Mouse (Mus musculus) MEL (cell line): ENCODE data around the gene Hoxc10. TPM values are rescaled to one million over a fixed set of nuclear protein-coding genes. Genes with fewer than 3 reads are reported as not detected.

Source experiments
- DNase-seq: peaks from one replicate; pipeline ENCODE4 v3.0.0; 2011; ENCODE audit warnings: low read depth, low spot score
- H3K27ac ChIP-seq: 2 replicates; pipeline ENCODE4 v1.5.1; 2012; ENCODE audit warnings: low read depth, mild to moderate bottlenecking, control low read depth, low read length, moderate library complexity; ENCODE audit not compliant: control insufficient read depth
- H3K27me3 ChIP-seq, 2 experiments: fragments of 150-350 bp in 1 of 2; sonication (generic) in 1 of 2; 2 replicates each; pipeline ENCODE4 v1.6.1; 2012; ENCODE audit warnings: low read length in 2 of 2, mild to moderate bottlenecking in 2 of 2, improper control_type of control experiment in 1 of 2, moderate library complexity in 1 of 2; ENCODE audit not compliant: insufficient read depth in 2 of 2, control insufficient read depth in 1 of 2
- H3K36me3 ChIP-seq, 2 experiments: 2 replicates each; pipeline ENCODE4 v1.6.1; 2012 to 2014; ENCODE audit warnings: low read length in 2 of 2, improper control_type of control experiment in 1 of 2, inconsistent platforms in 1 of 2, mild to moderate bottlenecking in 1 of 2; ENCODE audit not compliant: insufficient read depth in 2 of 2, control insufficient read depth in 1 of 2
- H3K4me1 ChIP-seq, 2 experiments: fragments of 150-350 bp in 1 of 2; sonication (generic) in 1 of 2; 2 replicates each; pipeline ENCODE4 v1.6.1; 2012; ENCODE audit warnings: low read length in 2 of 2, improper control_type of control experiment in 1 of 2, mild to moderate bottlenecking in 1 of 2; ENCODE audit not compliant: insufficient read depth in 2 of 2, control insufficient read depth in 1 of 2
- H3K4me3 ChIP-seq, 2 experiments: fragments of 150-350 bp in 1 of 2; sonication (generic) in 1 of 2; 2 replicates each; pipeline ENCODE4 v1.5.1; 2012; ENCODE audit warnings: low read depth in 2 of 2, low read length in 2 of 2, mild to moderate bottlenecking in 2 of 2, moderate library complexity in 2 of 2, control low read depth in 1 of 2, improper control_type of control experiment in 1 of 2; ENCODE audit not compliant: control insufficient read depth in 1 of 2, insufficient read depth in 1 of 2
- H3K79me2 ChIP-seq: 2 replicates; pipeline ENCODE4 v1.6.1; 2012; ENCODE audit warnings: mild to moderate bottlenecking, low read length, moderate library complexity; ENCODE audit not compliant: control insufficient read depth, poor library complexity, insufficient read depth
- H3K9ac ChIP-seq: 2 replicates; pipeline ENCODE4 v1.6.1; 2012; ENCODE audit warnings: low read depth, mild to moderate bottlenecking, control low read depth, low read length, moderate library complexity; ENCODE audit not compliant: control insufficient read depth, poor library complexity, severe bottlenecking
- H3K9me3 ChIP-seq: fragments of 150-350 bp; sonication (generic); replicated peaks from 2 replicates; pipeline ENCODE4 v1.6.1; 2012; ENCODE audit warnings: mild to moderate bottlenecking, low read length, improper control_type of control experiment, moderate library complexity; ENCODE audit not compliant: insufficient read depth
- CHD1 ChIP-seq: IDR thresholded peaks from 2 replicates; pipeline ENCODE4 v1.6.1; 2012; ENCODE audit warnings: low read depth, mild to moderate bottlenecking, inconsistent platforms, low read length, improper control_type of control experiment
- CHD2 ChIP-seq: IDR thresholded peaks from 2 replicates; pipeline ENCODE4 v1.6.1; 2011; ENCODE audit warnings: low read length, improper control_type of control experiment
- ETS1 ChIP-seq: IDR thresholded peaks from 2 replicates; pipeline ENCODE4 v1.6.1; 2012; ENCODE audit warnings: low read depth, mild to moderate bottlenecking, inconsistent platforms, low read length, improper control_type of control experiment, moderate library complexity
- GABPA ChIP-seq: IDR thresholded peaks from 2 replicates; pipeline ENCODE4 v1.6.1; 2012; ENCODE audit warnings: low read depth, mild to moderate bottlenecking, inconsistent platforms, low read length, improper control_type of control experiment, moderate library complexity
- GATA1 ChIP-seq: IDR thresholded peaks from 2 replicates; pipeline ENCODE4 v1.6.1; 2011; ENCODE audit warnings: low read depth, low read length, improper control_type of control experiment
- HCFC1 ChIP-seq: IDR thresholded peaks from 2 replicates; pipeline ENCODE4 v1.6.1; 2012; ENCODE audit warnings: low read depth, mild to moderate bottlenecking, inconsistent platforms, low read length, improper control_type of control experiment, moderate library complexity
- KAT2A ChIP-seq: conservative IDR thresholded peaks from 2 replicates; pipeline ENCODE4 v1.6.1; 2012; ENCODE audit warnings: low read depth, low read length, improper control_type of control experiment, inconsistent platforms
- MAX ChIP-seq: IDR thresholded peaks from 2 replicates; pipeline ENCODE4 v1.6.1; 2011; ENCODE audit warnings: low read length, improper control_type of control experiment
- MAZ ChIP-seq: IDR thresholded peaks from 2 replicates; pipeline ENCODE4 v1.6.1; 2012; ENCODE audit warnings: low read depth, mild to moderate bottlenecking, inconsistent platforms, low read length, improper control_type of control experiment
- MEF2A ChIP-seq: IDR thresholded peaks from 2 replicates; pipeline ENCODE4 v1.6.1; 2014; ENCODE audit warnings: low read depth, mild to moderate bottlenecking, inconsistent platforms, low read length, improper control_type of control experiment; ENCODE audit not compliant: poor library complexity, insufficient replicate concordance, severe bottlenecking; ENCODE audit errors: extremely low read depth
- MXI1 ChIP-seq: IDR thresholded peaks from 2 replicates; pipeline ENCODE4 v1.6.1; 2011; ENCODE audit warnings: mild to moderate bottlenecking, low read depth, low read length, improper control_type of control experiment
- MYB ChIP-seq: IDR thresholded peaks from 2 replicates; pipeline ENCODE4 v1.6.1; 2011; ENCODE audit warnings: mild to moderate bottlenecking, low read depth, low read length, improper control_type of control experiment
- NELFE ChIP-seq: IDR thresholded peaks from 2 replicates; pipeline ENCODE4 v1.6.1; 2011; ENCODE audit warnings: low read depth, low read length, improper control_type of control experiment
- NRF1 ChIP-seq: IDR thresholded peaks from 2 replicates; pipeline ENCODE4 v1.6.1; 2014; ENCODE audit warnings: low read depth, mild to moderate bottlenecking, inconsistent platforms, low read length, improper control_type of control experiment, moderate library complexity; ENCODE audit not compliant: poor library complexity, insufficient read depth, severe bottlenecking
- POLR2A ChIP-seq, 2 experiments: IDR thresholded peaks; 2 replicates each; pipeline ENCODE4 v1.6.1; 2011 to 2012; ENCODE audit warnings: low read length in 2 of 2, mild to moderate bottlenecking in 2 of 2, control low read depth in 1 of 2, improper control_type of control experiment in 1 of 2, low read depth in 1 of 2, moderate library complexity in 1 of 2; ENCODE audit not compliant: control insufficient read depth in 1 of 2, insufficient read depth in 1 of 2, poor library complexity in 1 of 2
- POLR2AphosphoS2 ChIP-seq: IDR thresholded peaks from 2 replicates; pipeline ENCODE4 v1.6.1; 2011; ENCODE audit warnings: low read length, improper control_type of control experiment
- POLR2AphosphoS5 ChIP-seq: IDR thresholded peaks from 2 replicates; pipeline ENCODE4 v1.6.1; 2012; ENCODE audit warnings: low read depth, borderline replicate concordance, mild to moderate bottlenecking, inconsistent platforms, low read length, moderate library complexity, mixed read lengths
- TAL1 ChIP-seq: IDR thresholded peaks from 2 replicates; pipeline ENCODE4 v1.6.1; 2012; ENCODE audit warnings: mild to moderate bottlenecking, inconsistent platforms, low read length, moderate library complexity, mixed read lengths
- TBP ChIP-seq: IDR thresholded peaks from 2 replicates; pipeline ENCODE4 v1.8.0; 2011; ENCODE audit warnings: low read depth, low read length, improper control_type of control experiment
- TCF12 ChIP-seq: IDR thresholded peaks from 2 replicates; pipeline ENCODE4 v1.6.1; 2014; ENCODE audit warnings: low read depth, mild to moderate bottlenecking, inconsistent platforms, low read length, improper control_type of control experiment, moderate library complexity
- UBTF ChIP-seq: IDR thresholded peaks from 2 replicates; pipeline ENCODE4 v1.6.1; 2012; ENCODE audit warnings: low read depth, mild to moderate bottlenecking, inconsistent platforms, low read length, improper control_type of control experiment, moderate library complexity, borderline replicate concordance; ENCODE audit not compliant: insufficient read depth
- USF1 ChIP-seq: IDR thresholded peaks from 2 replicates; pipeline ENCODE4 v1.6.1; 2014; ENCODE audit warnings: low read depth, mild to moderate bottlenecking, inconsistent platforms, low read length, improper control_type of control experiment, moderate library complexity
- USF2 ChIP-seq, 2 experiments: IDR thresholded peaks; 2 replicates each; pipeline ENCODE4 v1.6.1; 2011 to 2012; ENCODE audit warnings: improper control_type of control experiment in 2 of 2, low read length in 2 of 2, borderline replicate concordance in 1 of 2, inconsistent platforms in 1 of 2, low read depth in 1 of 2, mild to moderate bottlenecking in 1 of 2; ENCODE audit not compliant: insufficient read depth in 1 of 2
- ZC3H11A ChIP-seq: IDR thresholded peaks from 2 replicates; pipeline ENCODE4 v1.6.1; 2012; ENCODE audit warnings: low read depth, mild to moderate bottlenecking, inconsistent platforms, low read length, improper control_type of control experiment
- ZMIZ1 ChIP-seq: IDR thresholded peaks from 2 replicates; pipeline ENCODE4 v1.6.1; 2012; ENCODE audit warnings: low read depth, mild to moderate bottlenecking, inconsistent platforms, low read length, improper control_type of control experiment, moderate library complexity
- ZNF384 ChIP-seq: IDR thresholded peaks from 2 replicates; pipeline ENCODE4 v1.6.1; 2012; ENCODE audit warnings: low read depth, mild to moderate bottlenecking, inconsistent platforms, low read length, improper control_type of control experiment
- polyA plus RNA-seq, 2 experiments: library from polyadenylated mRNA; stranded (reverse) in 1 of 2; unstranded in 1 of 2; fragments of >175 nt in 1 of 2; fragments of >200 nt in 1 of 2; gene quantifications; 2 replicates each; pipeline versions ENCODE4 v1.2.1 to v1.2.4; 2012; ENCODE audit warnings: low replicate concordance in 2 of 2, low read depth in 1 of 2; ENCODE audit not compliant: insufficient read length in 2 of 2, insufficient read depth in 1 of 2, missing spikeins in 1 of 2
- total RNA-seq: library from RNA; depleted of rRNA; stranded (reverse); fragments of 300-350 nt; gene quantifications from 2 replicates; pipeline ENCODE4 v1.2.3, GENCODE M21; 2012

Hoxc10 gene
- total and polyA plus RNA-seq, 3 experiments = 6.8 to 24.8 TPM; not detected in 1

GRCm38 (mm10) chr15:102980912-102981311 is 14.3 kb downstream of the Hoxc10 start:
- Histone ChIP-seq H3K27ac (no peak overlapping the region), H3K4me1 (peaks cover 16 to 23% of the 10 kb centered on the region in 2 experiments), H3K79me2 (peaks cover 48% of the 10 kb centered on the region), H3K9ac (peak overlapping the region; percentile 56), H3K36me3 (peaks cover 0 to 18% of the 10 kb centered on the region in 2 experiments; a peak in 3 of 4 replicates), H3K9me3 (no peaks in the 10 kb centered on the region), H3K27me3 (no peaks in the 10 kb centered on the region), H3K4me3 (peak overlapping the region; percentile 65 to 81)
- DNase-seq = peak; percentile 50
- TF ChIP-seq CHD2 = no peak
- no peak for TF ChIP-seq ETS1
- no peak for TF ChIP-seq ZMIZ1
- TF ChIP-seq USF2 (IDR thresholded peaks at IDR 0.05; ENCODE audit: borderline replicate concordance in 1 of 2, insufficient read depth in 1 of 2, low read depth in 1 of 2, low read length in 2 of 2) = no peak
- no peak for TF ChIP-seq ZC3H11A
- TF ChIP-seq NELFE = no peak; the same call in 1 of the 2 replicates
- TF ChIP-seq POLR2AphosphoS5 = no peak
- no peak; the same call in 1 of the 2 replicates for TF ChIP-seq MXI1
- TF ChIP-seq TCF12 = no peak
- TF ChIP-seq HCFC1 = no peak
- TF ChIP-seq MEF2A = no peak
- TF ChIP-seq MYB = no peak
- no peak for TF ChIP-seq TAL1
- TF ChIP-seq, all 39 proteins: peak for 0

DNA sequence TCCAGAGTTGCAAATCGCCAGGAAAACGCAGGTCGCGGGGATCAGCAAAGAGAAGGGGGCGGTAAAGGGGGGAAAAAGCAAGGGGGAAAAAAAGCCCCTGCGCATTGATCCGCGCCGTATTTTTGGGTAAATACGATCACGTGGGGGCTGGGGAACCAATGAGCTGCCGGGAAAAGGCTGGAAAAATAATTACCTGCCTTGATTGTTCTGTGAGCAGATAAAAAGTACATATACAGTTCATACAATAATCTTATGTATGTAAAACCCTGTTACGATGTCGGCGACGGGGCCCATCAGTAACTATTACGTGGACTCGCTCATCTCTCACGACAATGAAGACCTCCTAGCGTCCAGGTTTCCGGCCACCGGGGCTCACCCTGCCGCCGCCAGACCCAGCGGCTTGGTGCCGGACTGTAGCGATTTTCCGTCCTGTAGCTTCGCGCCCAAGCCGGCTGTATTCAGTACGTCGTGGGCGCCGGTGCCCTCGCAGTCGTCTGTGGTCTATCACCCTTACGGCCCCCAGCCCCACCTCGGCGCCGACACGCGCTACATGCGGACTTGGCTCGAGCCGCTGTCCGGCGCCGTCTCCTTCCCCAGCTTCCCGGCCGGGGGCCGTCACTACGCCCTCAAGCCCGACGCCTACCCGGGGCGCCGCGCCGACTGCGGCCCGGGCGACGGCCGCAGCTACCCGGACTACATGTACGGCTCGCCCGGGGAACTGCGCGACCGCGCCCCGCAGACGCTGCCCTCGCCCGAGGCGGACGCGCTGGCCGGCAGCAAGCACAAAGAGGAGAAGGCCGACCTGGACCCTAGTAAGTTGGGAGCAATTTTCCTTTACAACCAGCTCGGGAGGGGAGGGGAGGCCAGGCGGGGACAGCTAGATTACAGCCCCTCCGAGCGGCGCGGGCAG is 15.0 kb downstream of the Hoxc10 start:
- peak overlapping the region; percentile 79 for H3K9ac ChIP-seq
- H3K4me3 ChIP-seq = peak overlapping the region; percentile 65 to 81
- H3K36me3 ChIP-seq = peaks cover 0 to 18% of the 10 kb centered on the region in 2 experiments; a peak in 3 of 4 replicates
- no peaks in the 10 kb centered on the region for H3K27me3 ChIP-seq
- peaks cover 42% of the 10 kb centered on the region for H3K79me2 ChIP-seq
- H3K9me3 ChIP-seq = no peaks in the 10 kb centered on the region
- peak; percentile 82 for DNase-seq
- H3K27ac ChIP-seq = peak overlapping the region; percentile 33
- TF ChIP-seq GATA1 (no peak), KAT2A (no peak), MAX (peak; percentile 84), POLR2A (IDR thresholded peaks at IDR 0.05; ENCODE audit: control insufficient read depth in 1 of 2, insufficient read depth in 1 of 2, low read depth in 1 of 2, low read length in 2 of 2, poor library complexity in 1 of 2) (peak in 1 of 2 experiments; percentile 31; a peak in 2 of 4 replicates), POLR2AphosphoS5 (no peak), ZNF384 (no peak), USF2 (IDR thresholded peaks at IDR 0.05; ENCODE audit: borderline replicate concordance in 1 of 2, insufficient read depth in 1 of 2, low read depth in 1 of 2, low read length in 2 of 2) (peak; percentile 37 to 87; a peak in 3 of 4 replicates), POLR2AphosphoS2 (no peak), ZC3H11A (no peak), TBP (0 out of 2 replicates have a peak, but pooled peaks have one; percentile 31), USF1 (peak; percentile 96), MAZ (0 out of 2 replicates have a peak, but pooled peaks have one; percentile 28), CHD2 (no peak), UBTF (no peak), TCF12 (no peak), GABPA (no peak), CHD1 (no peak), NRF1 (no peak)
- peaks cover 16 to 23% of the 10 kb centered on the region in 2 experiments for H3K4me1 ChIP-seq
